Mouse (Mus musculus) neural tube, embryonic 12.5 days (tissue): Measurements from ENCODE around the gene Tmem121. TPM values are rescaled to one million over a fixed set of nuclear protein-coding genes. Genes with fewer than 3 reads are reported as not detected.
"Not testable (repeated sequence)": the region's sequence is repeated elsewhere in the genome, so short reads cannot be mapped to it uniquely, and the experiment has no call there.

ENCODE experiments used
- ATAC-seq: fragments of 200-750 bp; cut with Nextera tagmentation; 2 replicates; pipeline ENCODE4 v1.8.0; 2017; ENCODE audit warnings: low read depth, mild to moderate bottlenecking, moderate TSS enrichment, moderate library complexity; ENCODE audit not compliant: low FRiP score
- H3K27ac ChIP-seq: fragments of 300-500 bp; sonication (generic); 2 replicates; pipeline ENCODE4 v1.5.1; 2016
- H3K27me3 ChIP-seq: fragments of 300-500 bp; sonication (generic); replicated peaks from 2 replicates; pipeline ENCODE4 v1.6.1; 2016; ENCODE audit warnings: mild to moderate bottlenecking
- H3K36me3 ChIP-seq: fragments of 300-500 bp; sonication (generic); 2 replicates; pipeline ENCODE4 v1.6.1; 2016; ENCODE audit warnings: mild to moderate bottlenecking
- H3K4me1 ChIP-seq: fragments of 300-500 bp; sonication (generic); 2 replicates; pipeline ENCODE4 v1.6.1; 2016
- H3K4me2 ChIP-seq: fragments of 300-500 bp; sonication (generic); replicated peaks from 2 replicates; pipeline ENCODE4 v1.6.1; 2016; ENCODE audit warnings: mild to moderate bottlenecking
- H3K4me3 ChIP-seq: fragments of 300-500 bp; sonication (generic); 2 replicates; pipeline ENCODE4 v1.5.1; 2016
- H3K9ac ChIP-seq: fragments of 300-500 bp; sonication (generic); 2 replicates; pipeline ENCODE4 v1.6.1; 2016; ENCODE audit warnings: mild to moderate bottlenecking
- H3K9me3 ChIP-seq: fragments of 300-500 bp; sonication (generic); 2 replicates; pipeline ENCODE4 v1.6.1; 2016; ENCODE audit warnings: mild to moderate bottlenecking
- WGBS: fragments of 180-500 bp; shearing (Covaris S2); methylation state at CpG from one replicate; pipeline ENCODE4 v1.1.7; 2016; 5-methylcytosine and 5-hydroxymethylcytosine counted together
- polyA plus RNA-seq: library from polyadenylated mRNA; unstranded; fragments of >200 nt; fragmentation: Nextera tagmentation; extraction: Ambion mirVana; gene quantifications from 2 replicates; pipeline ENCODE4 v1.2.1, GENCODE M21; 2016

The Tmem121 gene
- polyA plus RNA-seq, 1 experiment from 2014 or later, result 23.5 TPM

DNA sequence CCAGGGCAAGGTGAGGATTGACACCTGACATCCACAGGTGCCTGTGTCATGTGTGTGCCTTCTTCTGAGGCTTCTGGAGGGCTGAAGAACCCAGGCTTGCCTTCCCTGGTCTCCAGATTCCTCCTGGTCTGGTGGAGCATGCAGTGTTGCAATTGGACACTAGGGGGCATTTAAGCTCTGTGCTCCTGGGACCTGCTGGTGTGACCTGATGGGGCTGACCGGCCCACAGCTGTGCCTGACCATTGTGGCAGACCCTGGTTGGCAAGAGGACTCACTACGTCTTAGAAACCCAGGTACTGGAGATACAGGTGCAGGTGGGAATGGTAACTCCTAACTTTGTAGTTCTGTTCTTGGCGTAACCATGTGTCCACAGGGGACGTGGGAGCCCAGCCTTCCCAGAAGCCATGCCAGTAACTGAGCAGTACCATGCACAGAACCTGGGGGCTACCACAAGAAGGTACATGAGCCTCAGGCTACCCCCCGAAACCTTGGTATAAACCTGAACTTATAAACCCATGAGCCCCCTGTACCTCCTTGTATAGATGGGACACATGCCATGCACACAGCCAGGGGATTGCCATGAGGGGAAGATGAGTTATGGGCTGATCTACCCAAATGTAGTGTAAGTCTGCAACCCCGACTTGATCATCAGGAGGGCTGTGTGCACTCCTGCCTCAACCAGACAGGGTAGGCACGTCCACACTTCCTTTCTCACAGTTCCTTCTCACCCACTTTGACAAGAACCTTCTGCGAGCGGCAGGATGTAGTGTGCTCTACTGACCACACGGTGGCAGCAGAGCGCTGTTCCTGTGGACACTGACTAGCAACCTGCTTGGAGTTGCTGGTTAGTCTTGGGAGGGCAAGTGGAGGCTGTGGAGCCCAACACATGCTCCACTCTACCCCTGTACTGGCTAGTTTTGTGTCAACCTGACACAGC lies 31.8 kb downstream of the Tmem121 start:
- Histone ChIP-seq H3K9me3 (no peaks in the 10 kb centered on the region), H3K27me3 (no peaks in the 10 kb centered on the region)
- 27% methylated on average over 11 of the region's 11 CpGs for WGBS

DNA sequence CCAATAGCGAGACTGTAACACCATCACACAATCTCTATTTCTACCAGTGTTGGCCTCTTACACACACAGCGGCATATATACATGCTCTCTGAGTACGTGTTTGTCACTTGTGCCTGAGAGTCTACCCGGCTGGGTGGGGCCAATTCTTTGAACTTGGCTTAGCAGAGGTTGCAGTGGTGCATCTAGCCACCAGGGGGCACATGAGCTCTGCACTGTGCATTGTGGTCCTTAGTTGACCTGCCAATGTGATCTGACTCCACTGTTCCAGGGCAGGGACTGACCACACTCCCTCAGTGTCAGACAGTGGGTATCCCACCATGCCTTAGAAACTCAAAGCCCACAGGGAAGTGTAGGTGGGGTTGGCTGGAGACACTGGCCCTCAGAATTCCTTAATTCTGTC lies 34.1 kb downstream of the Tmem121 start:
- H3K4me3 ChIP-seq, result no peak overlapping the region
- no peak overlapping the region for H3K4me2 ChIP-seq
- H3K27me3 ChIP-seq, result no peaks in the 10 kb centered on the region
- H3K9me3 ChIP-seq, result no peaks in the 10 kb centered on the region
- H3K9ac ChIP-seq, result no peak overlapping the region
- WGBS, result 46% methylated on average over 4 of the region's 4 CpGs
- no peaks in the 10 kb centered on the region for H3K4me1 ChIP-seq
- H3K36me3 ChIP-seq, result no peaks in the 10 kb centered on the region
- no peak for ATAC-seq
- H3K27ac ChIP-seq, result no peak overlapping the region

More for the DNA sequence above, 31.8 kb downstream of the Tmem121 start:
- Histone ChIP-seq H3K4me1 (no peaks in the 10 kb centered on the region), H3K4me3 (no peak overlapping the region), H3K27ac (no peak overlapping the region), H3K4me2 (no peak overlapping the region), H3K36me3 (no peaks in the 10 kb centered on the region), H3K9ac (no peak overlapping the region)
- ATAC-seq, result peak; percentile 8; the same call in 1 of the 2 replicates

DNA sequence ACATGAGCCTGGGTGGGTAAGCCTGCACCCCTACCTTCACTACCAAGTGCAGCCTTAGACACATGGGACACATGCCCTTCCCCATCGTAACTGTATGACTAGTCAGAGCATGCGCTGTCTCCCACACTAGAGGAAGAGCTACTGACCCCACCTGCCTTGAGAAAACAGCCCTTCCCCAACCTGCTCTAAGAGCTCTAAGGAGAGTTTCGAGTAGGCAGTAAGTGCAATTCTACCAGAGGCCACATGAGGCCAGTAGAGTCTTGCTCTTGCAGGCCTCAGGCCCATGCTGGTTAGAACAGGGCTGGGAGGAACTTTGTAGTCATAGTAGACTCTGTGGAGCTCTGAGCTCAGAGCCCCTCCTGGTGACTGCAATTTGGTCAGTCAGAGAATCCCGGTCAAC lies 34.7 kb downstream of the Tmem121 start:
- WGBS, result 44% methylated on average over 4 of the region's 4 CpGs
- ATAC-seq, result no peak; the same call in 1 of the 2 replicates
- H3K27me3 ChIP-seq, result no peaks in the 10 kb centered on the region

DNA sequence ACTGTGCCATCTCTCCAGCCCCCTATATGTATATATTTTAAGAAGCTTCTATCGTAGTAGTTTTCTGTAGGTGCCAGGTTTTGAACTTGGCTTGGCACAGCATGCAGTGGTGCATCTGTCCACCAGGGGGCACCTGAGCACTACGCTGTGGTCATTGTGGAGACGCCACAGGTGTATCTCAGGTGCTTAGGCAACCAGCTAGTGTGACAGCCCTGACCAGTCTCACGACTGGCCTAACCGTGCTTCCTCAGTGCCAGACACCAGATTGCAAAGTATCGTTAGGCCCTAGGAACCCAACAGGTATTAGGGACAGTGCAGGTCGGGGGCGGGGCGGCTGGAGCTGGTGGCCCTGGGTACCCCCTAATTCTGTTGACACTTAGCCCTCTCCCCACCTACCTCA lies 35.6 kb downstream of the Tmem121 start:
- no peak overlapping the region for H3K9ac ChIP-seq
- no peak overlapping the region for H3K4me3 ChIP-seq
- H3K27ac ChIP-seq, result no peak overlapping the region
- H3K9me3 ChIP-seq, result no peaks in the 10 kb centered on the region
- no peaks in the 10 kb centered on the region for H3K36me3 ChIP-seq
- no peaks in the 10 kb centered on the region for H3K4me1 ChIP-seq
- H3K27me3 ChIP-seq, result no peaks in the 10 kb centered on the region
- no peak overlapping the region for H3K4me2 ChIP-seq
- WGBS, result 80% methylated on average over 9 of the region's 9 CpGs
- no peak for ATAC-seq

More for the DNA sequence above, 34.7 kb downstream of the Tmem121 start:
- no peak overlapping the region for H3K4me3 ChIP-seq
- H3K36me3 ChIP-seq, result no peaks in the 10 kb centered on the region
- H3K4me2 ChIP-seq, result no peak overlapping the region
- H3K4me1 ChIP-seq, result no peaks in the 10 kb centered on the region
- no peak overlapping the region for H3K9ac ChIP-seq
- no peaks in the 10 kb centered on the region for H3K9me3 ChIP-seq
- H3K27ac ChIP-seq, result no peak overlapping the region

DNA sequence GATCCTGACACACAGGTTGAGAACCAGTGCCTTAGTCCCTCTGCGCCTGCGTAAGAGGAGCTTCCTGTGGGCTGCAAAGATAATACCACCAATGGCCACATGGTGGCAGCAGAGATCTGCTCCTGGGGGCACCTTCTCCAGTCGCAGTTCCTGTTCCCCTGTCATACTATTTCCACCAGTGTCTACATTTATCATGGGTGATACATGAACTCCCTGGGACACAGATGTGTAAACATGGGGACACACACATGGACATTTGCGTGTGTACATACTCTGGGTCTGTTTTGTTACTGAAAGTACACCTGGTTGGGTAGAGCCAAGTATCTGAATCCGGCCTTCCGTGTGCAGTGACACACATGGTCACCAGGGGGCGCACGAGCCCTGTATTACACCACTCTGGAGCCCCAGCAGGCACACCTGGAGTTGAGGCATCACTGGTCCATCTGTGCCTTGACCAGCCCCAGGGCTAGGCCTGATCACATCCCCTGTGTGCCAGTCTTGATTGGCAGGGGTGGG lies 36.4 kb downstream of the Tmem121 start:
- Histone ChIP-seq H3K27me3 (no peaks in the 10 kb centered on the region), H3K4me1 (no peaks in the 10 kb centered on the region), H3K4me3 (no peak overlapping the region), H3K27ac (no peak overlapping the region), H3K9ac (no peak overlapping the region), H3K4me2 (no peak overlapping the region), H3K9me3 (no peaks in the 10 kb centered on the region), H3K36me3 (no peaks in the 10 kb centered on the region)
- peak; percentile 62 for ATAC-seq
- 13% methylated on average over 8 of the region's 8 CpGs for WGBS

DNA sequence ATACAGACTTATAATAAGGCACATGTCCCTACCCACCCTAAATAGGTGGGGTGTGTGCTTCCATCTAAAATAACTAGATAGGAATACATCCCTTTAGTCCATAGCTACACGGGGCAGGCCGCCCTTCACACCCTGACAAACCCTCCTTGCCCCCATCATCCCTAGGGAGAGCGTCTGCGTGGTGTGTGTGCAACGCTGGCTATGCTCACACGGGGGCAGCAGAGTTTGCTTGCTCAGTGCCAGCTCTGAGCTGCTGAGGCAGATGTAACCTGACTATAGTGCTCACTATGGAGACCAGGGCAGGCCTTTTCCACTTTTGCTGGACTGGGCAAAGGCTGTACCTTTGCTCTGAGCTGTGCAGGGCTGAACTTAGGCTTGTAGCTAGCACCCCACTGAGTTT lies 37.0 kb downstream of the Tmem121 start:
- 32% methylated on average over 6 of the region's 6 CpGs for WGBS
- no peaks in the 10 kb centered on the region for H3K9me3 ChIP-seq
- no peak overlapping the region for H3K4me2 ChIP-seq
- no peak overlapping the region for H3K9ac ChIP-seq
- no peak overlapping the region for H3K4me3 ChIP-seq
- no peaks in the 10 kb centered on the region for H3K4me1 ChIP-seq
- no peak overlapping the region for H3K27ac ChIP-seq
- ATAC-seq, result peak; percentile 51
- H3K36me3 ChIP-seq, result no peaks in the 10 kb centered on the region
- no peaks in the 10 kb centered on the region for H3K27me3 ChIP-seq

DNA sequence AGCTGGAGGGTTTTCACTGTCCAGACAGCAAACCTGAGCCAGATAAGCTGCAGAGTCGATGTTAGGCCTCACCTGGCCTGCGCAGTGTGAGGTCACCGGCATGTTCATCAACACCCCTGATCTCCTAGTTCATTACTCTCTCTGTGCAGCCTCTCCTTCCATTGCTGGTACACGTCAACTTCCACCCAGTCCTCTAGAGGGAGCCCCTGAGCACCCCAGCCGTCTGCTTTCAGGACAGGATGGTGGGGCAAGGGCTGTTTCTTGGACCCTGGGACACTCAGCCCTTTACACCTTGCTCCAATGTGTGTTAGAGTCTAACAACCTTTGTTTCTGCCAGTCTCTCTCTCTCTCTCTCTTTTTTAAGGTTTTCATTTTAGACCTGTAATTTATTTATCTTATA lies 38.5 kb downstream of the Tmem121 start:
- 83% methylated on average over 5 of the region's 5 CpGs for WGBS
- Histone ChIP-seq H3K36me3 (no peaks in the 10 kb centered on the region), H3K4me3 (no peak overlapping the region), H3K27ac (no peak overlapping the region), H3K9ac (no peak overlapping the region), H3K9me3 (no peaks in the 10 kb centered on the region), H3K27me3 (no peaks in the 10 kb centered on the region), H3K4me2 (no peak overlapping the region), H3K4me1 (no peaks in the 10 kb centered on the region)
- ATAC-seq, result no peak

DNA sequence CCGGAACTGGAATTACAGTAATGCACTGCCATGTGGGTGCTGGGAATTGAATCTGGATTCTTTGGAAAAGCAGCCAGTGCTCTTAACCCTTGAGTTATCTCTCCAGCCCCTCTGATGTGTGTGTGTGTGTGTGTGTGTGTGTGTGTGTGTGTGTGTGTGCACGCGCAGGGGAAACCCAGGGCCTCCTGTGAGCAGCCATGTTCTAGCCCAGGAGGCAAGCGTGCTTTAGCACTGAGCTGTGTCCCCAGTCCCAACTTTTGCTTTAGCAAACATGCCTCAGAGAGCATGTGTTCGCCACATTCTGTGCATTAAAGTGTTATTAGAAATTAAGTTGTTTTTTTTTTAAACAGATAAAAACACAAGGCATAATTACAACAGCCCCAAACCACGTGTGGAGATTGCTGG lies 39.0 kb downstream of the Tmem121 start:
- H3K9ac ChIP-seq, result no peak overlapping the region
- no peaks in the 10 kb centered on the region for H3K27me3 ChIP-seq
- H3K27ac ChIP-seq, result no peak overlapping the region
- no peak overlapping the region for H3K4me3 ChIP-seq
- no peaks in the 10 kb centered on the region for H3K4me1 ChIP-seq
- 91% methylated on average over 6 of the region's 6 CpGs for WGBS
- no peaks in the 10 kb centered on the region for H3K36me3 ChIP-seq
- no peak overlapping the region for H3K4me2 ChIP-seq
- H3K9me3 ChIP-seq, result no peaks in the 10 kb centered on the region
- ATAC-seq, result no peak

DNA sequence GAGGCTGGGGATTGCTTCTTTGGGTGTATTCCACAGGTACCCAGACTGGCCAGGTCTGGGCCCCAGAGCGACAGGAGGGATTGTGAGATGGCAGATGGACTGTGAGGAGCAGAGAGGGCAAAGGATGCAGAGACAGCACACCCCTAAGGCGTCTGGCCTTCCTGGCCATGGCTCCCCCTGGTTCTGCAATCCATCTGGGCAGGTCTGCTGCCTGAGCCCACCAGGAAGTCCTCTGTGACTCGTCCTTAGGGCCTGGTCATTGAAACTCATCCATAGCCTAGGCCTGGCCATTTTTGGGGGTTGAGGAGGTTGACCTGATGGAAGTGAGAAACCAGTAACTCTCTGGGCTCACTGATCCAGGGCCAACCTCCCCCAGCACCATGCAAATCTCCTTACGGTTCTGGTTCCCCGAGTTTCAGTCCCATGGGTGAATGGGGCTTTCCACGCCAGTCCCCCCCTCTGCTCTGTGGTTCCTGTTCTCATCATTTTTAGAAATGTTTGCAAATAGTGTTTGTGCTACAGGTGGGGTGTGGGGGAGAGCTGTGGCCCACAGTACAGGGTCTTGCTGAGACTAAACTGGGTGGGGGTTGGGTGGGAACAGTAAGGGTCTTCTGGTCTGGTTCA lies 42.4 kb downstream of the Tmem121 start:
- Histone ChIP-seq H3K36me3 (no peaks in the 10 kb centered on the region), H3K4me1 (no peaks in the 10 kb centered on the region), H3K9ac (no peak overlapping the region), H3K4me3 (no peak overlapping the region), H3K9me3 (no peaks in the 10 kb centered on the region), H3K27me3 (no peaks in the 10 kb centered on the region), H3K4me2 (no peak overlapping the region), H3K27ac (no peak overlapping the region)
- no peak for ATAC-seq
- 71% methylated on average over 6 of the region's 6 CpGs for WGBS

DNA sequence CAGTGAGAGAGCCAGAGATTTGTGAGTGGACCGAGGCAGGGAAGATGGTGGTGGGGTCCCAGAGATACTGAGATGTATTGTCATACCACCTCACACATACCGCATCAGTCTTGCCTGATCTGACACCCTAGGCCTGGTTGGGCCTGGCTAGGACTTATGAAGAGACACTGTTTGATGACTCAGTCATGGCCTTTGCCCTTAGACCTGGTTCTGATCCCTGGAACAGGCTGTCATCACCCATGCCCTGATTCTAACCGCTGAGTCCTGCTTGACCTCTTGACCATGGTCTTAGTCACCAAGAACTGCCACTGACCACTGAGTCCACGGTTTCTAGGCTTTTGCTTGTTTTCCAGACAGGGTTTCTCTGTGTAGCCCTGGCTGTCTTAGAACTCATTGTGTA lies 45.0 kb downstream of the Tmem121 start:
- 91% methylated on average over 4 of the region's 4 CpGs for WGBS
- no peaks in the 10 kb centered on the region for H3K4me1 ChIP-seq
- H3K9me3 ChIP-seq, result no peaks in the 10 kb centered on the region
- no peak overlapping the region for H3K9ac ChIP-seq
- H3K4me3 ChIP-seq, result no peak overlapping the region
- no peaks in the 10 kb centered on the region for H3K36me3 ChIP-seq
- no peak for ATAC-seq
- H3K27me3 ChIP-seq, result no peaks in the 10 kb centered on the region
- no peak overlapping the region for H3K4me2 ChIP-seq
- no peak overlapping the region for H3K27ac ChIP-seq

DNA sequence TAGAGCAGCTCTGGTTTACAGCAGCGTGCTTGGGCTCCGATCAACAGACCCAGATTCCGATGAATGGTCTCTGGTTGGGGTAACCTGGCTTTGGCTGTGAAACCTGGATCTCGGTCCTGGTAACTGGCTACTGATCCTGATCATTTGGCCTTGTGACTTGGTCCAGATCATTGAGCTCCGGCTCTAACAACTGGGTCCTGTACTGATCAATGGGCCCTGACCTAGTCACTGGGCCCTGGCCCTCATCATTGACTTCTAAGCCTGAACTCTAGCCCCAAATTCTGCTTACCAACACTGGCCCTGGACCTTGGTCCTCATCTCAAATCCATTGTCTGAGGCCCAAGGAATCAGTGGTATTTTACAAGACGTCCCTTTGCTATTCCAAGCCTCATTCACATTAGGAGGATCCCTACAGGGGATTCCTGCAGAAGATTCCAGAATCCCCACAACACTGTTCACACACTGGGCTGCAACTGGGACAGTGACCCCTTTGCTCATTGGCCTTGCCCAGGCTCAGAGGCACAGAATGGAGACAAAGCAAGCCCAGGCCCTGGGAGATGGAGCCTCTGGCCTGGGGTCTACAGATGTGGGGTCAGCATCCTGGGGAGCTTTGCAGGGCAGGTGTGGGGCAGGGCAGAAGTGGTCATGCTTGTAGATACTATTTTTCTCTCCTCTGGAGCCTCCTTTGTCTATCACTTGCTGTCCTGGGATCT lies 46.0 kb downstream of the Tmem121 start:
- not testable (repeated sequence) for H3K4me3 ChIP-seq, H3K9ac ChIP-seq, H3K36me3 ChIP-seq, H3K4me2 ChIP-seq, H3K4me1 ChIP-seq, H3K9me3 ChIP-seq, ATAC-seq, H3K27ac ChIP-seq, H3K27me3 ChIP-seq
- WGBS, result 83% methylated on average over 6 of the region's 6 CpGs

DNA sequence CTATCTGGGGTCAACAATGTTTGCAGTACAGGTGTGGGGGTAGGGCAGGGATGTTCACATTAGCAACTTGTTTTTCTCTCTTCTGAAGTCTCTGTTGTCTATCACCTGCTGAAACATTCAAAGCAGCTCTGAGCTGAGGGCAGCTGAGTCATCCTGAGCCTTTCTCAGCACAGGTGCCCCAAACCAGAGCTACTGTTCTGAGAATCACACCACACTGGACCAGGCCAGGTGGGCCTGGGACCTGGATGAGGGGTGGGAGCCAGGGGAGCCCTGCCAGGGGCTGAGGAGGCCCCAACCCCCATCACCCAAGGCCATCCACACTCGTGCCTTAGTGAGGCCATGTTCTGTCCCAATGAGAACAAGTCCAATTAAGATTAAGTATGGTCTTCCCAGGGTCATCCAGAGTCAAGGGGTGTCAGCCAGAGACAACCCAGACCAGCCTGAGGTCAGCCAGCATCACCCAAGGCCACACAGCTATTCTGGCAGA lies 46.6 kb downstream of the Tmem121 start:
- not testable (repeated sequence) for H3K9me3 ChIP-seq, H3K27me3 ChIP-seq, ATAC-seq, H3K4me2 ChIP-seq, H3K36me3 ChIP-seq, H3K27ac ChIP-seq, H3K4me1 ChIP-seq, H3K4me3 ChIP-seq, H3K9ac ChIP-seq
- 40% methylated on average over 1 of the region's 1 CpGs for WGBS
